Mouse (Mus musculus): ENCODE results near the gene Fbxw16. TPM values are rescaled to one million over a fixed set of nuclear protein-coding genes. Genes with fewer than 3 reads are reported as not detected.

The Fbxw16 gene
- not detected in 2 replicates for polyA plus RNA-seq (2015; fragmentation: Nextera tagmentation; extraction: Ambion mirVana)

DNA sequence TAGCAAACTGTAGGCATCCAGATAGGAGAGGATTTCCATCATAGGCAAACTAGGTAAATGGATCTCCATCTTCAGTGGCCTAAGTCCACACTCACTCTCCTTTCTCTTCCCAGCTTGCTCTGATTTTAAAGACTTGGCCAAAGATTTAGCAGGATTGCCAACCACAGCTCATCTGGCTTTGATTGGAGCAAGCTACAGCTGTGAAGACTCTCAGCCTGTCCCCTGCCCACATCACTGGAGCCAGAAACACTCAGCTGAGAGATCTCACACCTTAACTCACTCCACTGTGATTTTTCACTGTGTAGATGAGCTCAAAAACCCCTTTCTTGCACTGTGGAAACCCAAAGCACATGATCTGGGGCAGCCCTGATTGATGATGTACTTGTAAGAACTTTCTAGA lies at the start of gene Fbxw16:
Gene Fbxw16, minus strand, starts transcription at position 101 of the 400 bp plus-strand sequence.

GRCm38 (mm10) chr9:109495775-109496174 lies 46.8 kb upstream of the Fbxw16 start, which contains the start of gene Fbxw19:
Gene Fbxw19 (minus strand): TSS chr9:109495875.

GRCm38 (mm10) chr9:109404196-109404595 lies 44.7 kb downstream of the Fbxw16 start, which contains the start of gene Fbxw22:
Gene Fbxw22 (minus strand): TSS chr9:109404296.

Other genes starting within 250 kb of the Fbxw16 start
- not detected in 2 replicates for gene Fbxw20, start 214.4 kb downstream of the Fbxw16 start, polyA plus RNA-seq (2015; fragmentation: Nextera tagmentation; extraction: Ambion mirVana)
- gene Fbxw14, start 161.5 kb downstream of the Fbxw16 start, polyA plus RNA-seq (2015; fragmentation: Nextera tagmentation; extraction: Ambion mirVana) = not detected in 2 replicates
- gene Fbxw28, start 109.5 kb downstream of the Fbxw16 start, polyA plus RNA-seq (2015; fragmentation: Nextera tagmentation; extraction: Ambion mirVana) = not detected in 2 replicates
- gene Fbxw22, start 44.8 kb downstream of the Fbxw16 start, polyA plus RNA-seq (2015; fragmentation: Nextera tagmentation; extraction: Ambion mirVana) = not detected in 2 replicates
- gene Fbxw19, start 46.7 kb upstream of the Fbxw16 start, polyA plus RNA-seq (2015; fragmentation: Nextera tagmentation; extraction: Ambion mirVana) = not detected in 2 replicates
- not detected in 2 replicates for gene Fbxw15, start 119.1 kb upstream of the Fbxw16 start, polyA plus RNA-seq (2015; fragmentation: Nextera tagmentation; extraction: Ambion mirVana)
- gene Fbxw24, start 176.9 kb upstream of the Fbxw16 start, polyA plus RNA-seq (2015; fragmentation: Nextera tagmentation; extraction: Ambion mirVana) = not detected in 2 replicates
- not detected in 2 replicates for gene Fbxw25, start 215.5 kb upstream of the Fbxw16 start, polyA plus RNA-seq (2015; fragmentation: Nextera tagmentation; extraction: Ambion mirVana)

All from adrenal gland, postnatal 0 days (tissue).